Mouse (Mus musculus) A20 (cell line): ENCODE measurements at regions not wholly inside any gene's neighbourhood (a gene's known extent, or its start where the extent isn't known, plus 50 kb on each side); places are given as distances from the start of the nearest gene placed in this dataset.

Experiments used
- DNase-seq: peaks from one replicate; pipeline ENCODE4 v3.0.0-alpha.2; 2011; ENCODE audit warnings: low read depth, low spot score

DNA sequence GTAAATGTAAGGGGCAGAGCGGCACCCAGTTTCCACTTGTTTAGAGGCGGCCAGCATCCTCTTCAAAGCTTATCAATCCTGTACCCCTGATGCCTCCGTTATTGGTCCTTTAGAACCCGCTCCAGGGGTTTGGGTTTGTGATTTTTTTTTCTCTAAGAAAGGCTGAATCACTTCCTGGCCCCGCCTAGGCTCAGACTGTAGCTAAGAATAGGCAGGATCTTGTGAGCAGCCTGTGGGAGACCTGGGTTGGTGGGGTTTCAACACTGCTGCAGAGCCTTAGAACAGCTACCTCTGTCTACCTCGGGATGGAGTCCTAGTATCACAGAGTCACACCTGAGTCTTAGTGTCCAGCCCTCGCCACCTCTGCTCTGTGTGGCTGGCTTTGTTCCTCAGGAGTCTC, 327.9 kb downstream of the Matn1 start:
- DNase-seq, result no peak

- no peak for DNase-seq
Measured at GRCm38 (mm10) chr4:131293560-131293959, 349.4 kb downstream of the Matn1 start.

GRCm38 (mm10) chr4:131298011-131298674, 354.0 kb downstream of the Matn1 start:
- DNase-seq, result peak; percentile 48

GRCm38 (mm10) chr4:131303936-131304335, 359.8 kb downstream of the Matn1 start:
- DNase-seq, result no peak

- DNase-seq, result no peak
Measured at GRCm38 (mm10) chr4:131304361-131304777, 360.2 kb downstream of the Matn1 start.

DNA sequence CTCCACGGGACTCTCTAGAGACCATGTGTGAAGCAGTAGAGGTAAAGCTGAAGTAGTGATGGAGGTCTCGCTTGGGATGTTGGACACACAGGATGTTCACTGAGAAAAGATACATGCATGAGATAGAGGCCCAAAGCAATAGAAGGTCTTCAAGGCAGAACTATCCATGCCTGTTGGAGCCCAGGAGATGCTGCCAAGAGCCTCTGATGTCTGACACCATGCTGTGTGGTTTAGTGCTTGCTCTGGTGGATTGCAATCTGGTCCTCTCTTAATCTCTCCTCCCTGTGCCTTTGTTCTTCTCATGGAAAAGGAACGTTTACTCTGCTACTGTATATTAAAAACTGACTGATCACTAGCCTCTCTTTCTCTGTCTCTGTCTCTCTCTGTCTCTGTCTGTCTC, 370.0 kb downstream of the Matn1 start:
- no peak for DNase-seq

DNA sequence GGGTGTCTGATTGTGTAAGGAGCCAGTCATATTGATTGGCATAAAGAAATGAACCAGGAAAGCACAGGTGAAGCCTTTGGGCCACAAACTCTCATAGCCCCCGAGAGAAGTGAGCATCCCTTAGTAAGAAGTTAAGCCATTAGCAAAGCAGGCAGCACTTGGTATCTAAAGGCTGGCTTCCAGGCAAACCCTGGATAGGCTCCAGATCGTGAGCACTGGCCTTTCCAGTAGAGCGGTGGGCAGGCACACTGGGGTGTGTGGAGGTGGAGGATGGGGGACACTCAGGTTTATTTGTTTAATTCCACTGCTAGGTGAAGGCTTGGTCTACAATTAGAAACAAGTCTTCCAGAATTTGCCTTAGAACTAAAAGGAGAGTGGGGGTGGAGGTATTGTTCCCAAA, 371.9 kb downstream of the Matn1 start:
- DNase-seq, result no peak

DNA sequence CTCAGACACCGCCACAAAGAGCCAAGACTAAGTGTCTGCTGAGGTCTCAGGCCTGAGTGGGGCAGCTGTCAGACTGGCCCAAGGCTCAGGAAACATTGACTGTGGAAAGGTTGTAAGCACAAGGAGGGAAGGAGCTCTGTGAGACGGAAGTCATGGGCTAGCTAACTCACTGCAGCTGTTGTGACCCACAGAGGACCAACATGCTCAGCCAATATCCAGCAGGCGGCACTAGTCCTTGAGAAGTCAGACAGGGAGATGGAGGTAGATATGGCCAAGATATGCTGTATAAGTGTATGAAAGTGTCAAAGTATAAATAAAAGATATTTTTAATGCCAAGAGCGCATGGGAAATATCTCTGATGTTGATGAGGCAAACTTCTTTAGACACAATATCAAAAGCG, 378.1 kb downstream of the Matn1 start:
- peak; percentile 53 for DNase-seq

- DNase-seq, result no peak
Measured at GRCm38 (mm10) chr4:131324486-131324885, 380.3 kb downstream of the Matn1 start.

- DNase-seq, result no peak
Measured at GRCm38 (mm10) chr4:131325200-131325599, 381.0 kb downstream of the Matn1 start.

- no peak for DNase-seq
Measured at GRCm38 (mm10) chr4:131325609-131326008, 381.4 kb downstream of the Matn1 start.

DNA sequence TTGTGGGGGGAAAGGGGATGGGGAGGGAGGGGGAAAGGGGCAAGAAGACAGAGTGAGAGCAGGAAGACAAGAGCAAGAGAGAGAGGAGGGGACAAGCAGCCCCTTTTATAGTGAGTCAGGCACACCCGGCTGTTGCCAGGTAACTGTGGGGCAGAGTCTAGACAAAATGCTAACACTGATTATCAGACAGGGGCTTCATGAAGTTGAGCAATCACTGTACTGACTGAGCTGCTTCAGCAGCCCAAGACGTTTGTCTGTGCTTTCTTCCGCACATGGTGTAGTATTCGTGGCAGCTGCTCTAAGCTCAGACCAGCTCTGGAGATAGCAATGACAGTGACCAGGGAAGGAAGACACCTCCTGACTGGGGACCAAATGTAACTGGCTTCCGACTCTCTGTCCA, 385.2 kb downstream of the Matn1 start:
- DNase-seq, result no peak

GRCm38 (mm10) chr4:131331646-131332045, 387.5 kb downstream of the Matn1 start:
- no peak for DNase-seq

DNA sequence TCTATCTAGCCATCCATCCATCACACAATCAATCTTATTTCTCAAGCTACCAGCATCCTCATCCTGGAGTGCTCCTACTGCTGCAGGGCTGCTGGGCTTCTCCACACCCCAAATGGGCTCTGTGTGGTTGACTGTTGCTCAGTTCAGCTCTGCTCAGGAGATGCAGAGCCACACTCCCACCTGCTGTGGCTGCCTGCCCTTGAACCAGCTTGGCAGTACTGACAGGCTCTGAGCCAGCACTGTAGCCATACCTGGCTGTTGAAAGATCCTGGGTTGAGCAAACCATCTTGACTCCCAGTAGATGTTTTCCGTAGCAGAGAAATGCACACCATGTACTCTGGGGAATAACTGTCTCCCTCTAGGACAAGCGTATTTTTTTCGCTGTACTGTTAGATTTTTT, 392.6 kb downstream of the Matn1 start:
- DNase-seq, result no peak

GRCm38 (mm10) chr4:131340993-131341695, 397.0 kb downstream of the Matn1 start:
- no peak for DNase-seq

GRCm38 (mm10) chr4:131346727-131347126, 402.5 kb downstream of the Matn1 start:
- DNase-seq, result no peak

DNA sequence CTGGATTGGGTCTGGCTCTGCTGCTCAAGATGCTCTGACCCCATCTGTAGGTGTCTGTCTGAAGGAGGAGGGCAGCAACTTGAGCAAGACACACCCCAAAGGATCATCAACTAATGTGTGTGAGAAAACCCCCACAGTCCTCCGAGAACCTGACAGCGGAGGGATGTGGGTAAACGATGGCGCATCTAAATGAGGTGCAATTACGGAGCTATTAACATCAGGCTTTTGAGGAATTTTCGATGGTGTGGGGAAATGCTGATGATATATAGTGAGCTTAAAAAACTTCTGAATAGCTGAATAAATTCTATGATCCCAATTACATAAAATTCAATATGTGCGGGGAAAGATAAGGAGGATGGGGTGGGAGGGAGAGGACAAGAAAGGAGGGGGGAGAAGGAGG, 406.1 kb downstream of the Matn1 start:
- DNase-seq, result no peak

DNA sequence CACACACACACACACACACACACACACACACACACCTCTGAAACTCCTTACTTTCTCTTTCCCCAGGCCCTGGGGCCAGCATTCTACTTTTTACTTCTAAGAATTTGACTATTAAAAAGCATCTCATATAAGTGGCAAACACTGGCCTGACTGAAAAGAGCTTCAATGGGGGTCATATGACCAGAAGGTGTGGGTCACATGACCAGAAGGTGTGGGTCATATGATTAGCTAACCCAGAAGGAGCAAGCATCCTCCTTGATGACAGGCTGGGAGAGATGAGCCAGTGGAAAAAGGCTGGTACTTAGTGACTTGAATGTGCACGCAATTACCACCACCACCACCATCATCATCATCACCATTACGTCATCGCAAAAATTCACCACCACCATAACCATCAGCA, 410.7 kb downstream of the Matn1 start:
- DNase-seq, result no peak

DNA sequence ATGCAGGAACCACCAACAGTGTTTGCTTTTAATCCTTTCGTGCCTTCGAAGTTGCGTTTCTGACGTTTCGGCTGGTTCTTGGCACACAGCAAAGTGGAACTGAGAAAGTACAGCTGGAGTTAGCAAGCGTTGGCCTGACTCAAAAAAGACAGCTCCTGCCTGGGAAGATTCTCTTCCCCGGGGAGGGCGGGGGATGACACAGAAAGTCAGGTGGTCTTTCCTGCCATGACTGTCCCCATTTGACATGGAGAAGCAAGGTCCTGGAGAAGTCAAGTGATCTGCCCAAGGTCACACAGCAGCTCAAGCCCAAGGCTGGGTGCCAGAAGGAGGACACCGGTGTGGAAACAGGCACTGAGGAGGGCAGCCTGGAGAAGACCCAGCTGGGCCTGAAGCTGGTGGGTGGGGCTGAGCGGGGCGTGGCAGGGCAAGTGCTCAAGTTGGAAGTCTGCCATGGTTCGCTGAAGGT, 411.4 kb downstream of the Matn1 start:
- peak; percentile 74 for DNase-seq

GRCm38 (mm10) chr4:131356316-131356715, 412.1 kb downstream of the Matn1 start:
- peak; percentile 47 for DNase-seq

GRCm38 (mm10) chr4:131363030-131363429, 418.8 kb downstream of the Matn1 start:
- DNase-seq, result peak; percentile 9

- DNase-seq, result peak; percentile 83
Measured at GRCm38 (mm10) chr4:131364671-131365252, 420.6 kb downstream of the Matn1 start.

GRCm38 (mm10) chr4:131366006-131366405, 421.8 kb downstream of the Matn1 start:
- DNase-seq, result peak; percentile 55
